Comparison of ENCODE assay signal across 18 mouse cellular contexts in the genomic region with DNA sequence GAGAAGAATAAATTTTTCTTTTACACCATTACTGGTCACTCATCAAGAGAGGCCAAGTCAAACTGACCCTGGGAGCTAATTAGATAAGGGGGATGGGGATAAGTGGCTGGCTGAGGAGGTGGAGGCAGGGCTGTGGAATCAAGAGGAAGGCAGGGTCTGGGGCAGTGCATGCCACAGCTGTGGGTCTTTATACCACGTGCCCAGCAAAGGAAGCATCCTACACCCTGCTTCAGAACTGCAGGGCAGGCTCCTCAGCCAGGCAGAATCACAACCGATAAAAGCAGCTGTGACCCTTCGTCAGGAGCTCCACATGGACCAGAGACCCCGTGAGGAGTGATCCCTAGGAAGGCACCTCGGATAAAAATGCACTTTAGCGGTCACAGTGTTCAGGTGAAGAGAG. TPM values are rescaled to one million over a fixed set of nuclear protein-coding genes. Genes with fewer than 3 reads are reported as not detected.
"Had no signal": no experiment of that assay in that cellular context is flagged by ENCODE, and none has a peak within 500 bp of the region (broad histone marks: within the 10 kb centered on the region; RNA-seq: fewer than 3 reads in every experiment).

No protein-coding gene starts in this region.

- DNase-seq: kidney, postnatal 14 days; liver; liver, embryonic 13.5 days; liver, postnatal 0 days; lung, postnatal 14 days; midbrain, embryonic 14.5 days; retina, postnatal 1 day; right cerebral cortex, postnatal 4 days; thymus, postnatal 4 days had no signal

- H3K9ac ChIP-seq: limb, embryonic 12.5 days; liver, embryonic 13.5 days; liver, postnatal 0 days; neural tube, embryonic 13.5 days; stomach, embryonic 15.5 days had no signal

- H3K4me2 ChIP-seq: limb, embryonic 12.5 days; liver, embryonic 13.5 days; neural tube, embryonic 13.5 days; stomach, embryonic 15.5 days had no signal

- H3K4me1 ChIP-seq: liver, embryonic 13.5 days; neural tube, embryonic 13.5 days; stomach, embryonic 15.5 days had no signal

- H3K4me3 ChIP-seq: left cerebral cortex, adult 2 months; limb, embryonic 12.5 days; liver, embryonic 13.5 days; neural tube, embryonic 13.5 days; stomach, embryonic 15.5 days had no signal

- H3K36me3 ChIP-seq: limb, embryonic 12.5 days; liver, embryonic 13.5 days; neural tube, embryonic 13.5 days; stomach, embryonic 15.5 days had no signal

- ATAC-seq: intestine, postnatal 0 days; liver, postnatal 0 days had no signal

- H3K9me3 ChIP-seq: limb, embryonic 12.5 days; liver, embryonic 13.5 days; neural tube, embryonic 13.5 days; stomach, embryonic 15.5 days had no signal

- H3K27me3 ChIP-seq: liver, embryonic 13.5 days; neural tube, embryonic 13.5 days; stomach, embryonic 15.5 days had no signal

- H3K27ac ChIP-seq: left cerebral cortex, adult 2 months; limb, embryonic 12.5 days; liver, embryonic 13.5 days; neural tube, embryonic 13.5 days; stomach, embryonic 15.5 days had no signal

RNA-seq across cellular contexts. Expression of gene Rxfp2, which starts 13.1 kb away (rescaled TPM):
- total RNA-seq: layer of hippocampus, postnatal 25 days; megakaryocyte progenitor cell, adult 5-6 weeks; monocyte, adult 5-6 weeks had no signal
- polyA plus RNA-seq: intestine, postnatal 0 days; liver, postnatal 0 days; spleen, adult 2 months had no signal
